Mouse (Mus musculus) kidney, adult 9 months (tissue): ENCODE measurements around the gene 4833420G17Rik.
"Not testable (repeated sequence)": the region's sequence is repeated elsewhere in the genome, so short reads cannot be mapped to it uniquely, and the experiment has no call there.

Source experiments
- DNase-seq: peaks from one replicate; pipeline ENCODE4 v3.0.0; 2022

4833420G17Rik gene

DNA sequence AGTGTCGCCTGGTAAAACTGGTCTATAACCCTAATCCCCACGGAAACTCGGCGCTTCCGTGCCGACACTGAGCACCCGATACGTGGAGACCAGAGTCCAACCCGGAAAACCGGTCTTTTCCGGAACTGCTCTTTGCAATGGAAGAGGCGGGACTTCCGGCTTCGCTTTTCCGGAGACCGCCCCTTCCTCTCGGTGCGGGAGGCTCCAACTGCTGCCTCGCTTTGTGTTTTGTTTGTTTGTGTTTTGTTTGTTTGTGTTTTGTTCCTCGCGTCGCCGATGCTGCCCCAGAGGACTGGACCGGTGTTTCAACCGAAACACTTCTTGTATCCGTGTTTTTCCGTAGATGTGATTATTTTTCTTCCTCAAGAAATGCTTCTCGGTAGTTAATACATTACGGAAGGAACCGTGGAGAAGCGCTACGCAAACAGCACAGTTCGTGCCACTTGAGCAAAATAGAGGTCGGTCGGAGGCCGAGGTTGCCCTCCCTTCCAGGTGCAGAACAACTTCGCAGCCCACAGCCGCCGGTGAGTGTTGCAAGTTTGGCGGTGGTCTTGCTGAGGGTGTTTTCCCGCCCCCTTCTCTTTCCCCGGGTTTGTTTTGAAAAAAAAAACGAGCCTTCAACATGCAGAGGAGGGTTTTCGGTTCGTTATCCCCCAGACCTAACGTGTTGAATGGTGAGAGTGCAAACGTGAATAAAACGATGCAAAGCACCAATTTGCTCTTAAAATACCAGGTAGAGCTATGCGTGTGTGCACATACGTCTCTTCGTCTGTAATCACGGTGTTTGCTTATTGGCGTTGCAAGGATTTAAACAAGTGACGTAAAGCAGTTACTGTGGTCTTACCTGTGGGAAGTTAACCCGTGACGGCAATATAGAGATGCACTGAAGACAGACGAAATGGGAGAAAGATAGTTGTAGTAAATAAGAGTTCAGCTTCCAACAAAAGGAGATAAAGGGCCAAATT is at the start of gene 4833420G17Rik:
4833420G17Rik (plus strand) TSS at position 173 of the 965 bp plus-strand sequence.
- DNase-seq, result peak; percentile 92

DNA sequence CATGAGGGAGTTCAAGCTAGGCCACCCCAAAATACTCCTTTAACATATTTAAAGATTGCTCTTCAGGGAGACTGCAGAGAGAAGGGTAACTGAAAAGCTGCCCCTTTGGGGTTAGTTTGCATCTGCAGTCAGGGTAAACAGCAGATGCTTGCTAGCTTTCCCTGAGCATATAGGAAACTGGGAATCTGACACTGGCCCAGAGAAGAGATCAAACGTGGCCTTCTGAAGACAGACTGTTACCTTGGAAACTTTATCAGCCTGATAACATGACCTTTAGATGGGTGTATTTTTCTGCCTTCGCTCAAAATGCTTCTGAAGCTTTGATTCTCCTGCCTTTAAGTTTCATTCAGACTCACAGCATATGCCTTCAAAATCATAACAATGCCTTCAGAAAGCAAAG is 49.5 kb upstream of the 4833420G17Rik start:
- no peak for DNase-seq

DNA sequence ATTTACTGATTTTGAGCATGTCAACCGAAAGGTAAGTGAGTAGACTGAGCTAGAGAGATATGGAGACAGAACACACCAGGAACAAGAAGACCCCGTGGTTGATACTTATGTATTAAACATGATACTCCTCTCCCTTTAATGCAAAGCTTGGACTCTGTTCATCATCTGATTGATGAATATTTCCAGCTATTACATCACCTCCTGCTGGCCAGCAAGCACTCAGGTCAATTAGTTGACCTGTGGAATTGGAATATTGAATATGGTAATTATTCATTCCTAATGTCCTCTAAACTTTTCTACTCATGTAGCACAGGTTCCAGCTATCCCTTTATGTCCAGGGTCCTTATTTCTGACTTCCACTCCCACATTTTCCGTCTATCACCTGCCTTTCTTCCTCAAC is 44.1 kb upstream of the 4833420G17Rik start:
- DNase-seq, result no peak

DNA sequence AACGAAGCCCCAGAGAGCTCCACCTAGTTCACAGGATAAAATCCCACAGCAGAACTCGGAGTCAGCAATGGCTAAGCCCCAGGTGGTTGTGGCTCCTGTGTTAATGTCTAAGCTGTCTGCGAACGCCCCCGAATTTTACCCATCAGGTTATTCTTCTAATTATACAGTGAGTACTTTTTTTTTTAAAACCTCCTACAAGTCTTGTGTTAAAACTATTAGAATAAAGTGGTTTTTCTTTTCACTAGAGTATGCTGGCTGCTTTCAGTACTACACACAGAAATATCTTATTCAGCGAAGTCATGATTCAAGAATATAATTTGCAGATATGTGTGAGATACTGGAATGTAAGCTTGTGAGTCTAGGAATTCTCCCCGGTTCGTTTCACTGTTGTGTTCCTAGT is 32.4 kb upstream of the 4833420G17Rik start:
- DNase-seq, result peak; percentile 64

DNA sequence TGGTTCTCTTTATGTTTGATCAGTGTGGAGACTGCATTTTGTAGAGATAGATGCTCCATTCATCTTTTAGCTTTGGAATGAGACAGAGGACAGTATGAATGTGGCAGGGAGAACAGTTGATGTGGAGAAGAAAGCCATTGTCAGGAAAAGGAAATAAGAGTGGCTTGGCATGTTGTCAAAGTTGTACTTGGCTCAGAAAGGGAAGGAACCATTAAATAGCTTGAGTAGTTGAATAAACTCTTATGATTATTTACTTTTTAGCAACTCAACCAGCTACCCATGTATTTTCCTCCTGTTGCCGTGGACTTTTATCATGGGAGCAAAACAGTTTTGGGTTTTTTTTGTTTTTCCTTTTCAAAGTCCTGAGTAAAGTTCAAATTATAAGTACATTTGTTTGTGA is 30.5 kb upstream of the 4833420G17Rik start:
- DNase-seq, result peak; percentile 39

DNA sequence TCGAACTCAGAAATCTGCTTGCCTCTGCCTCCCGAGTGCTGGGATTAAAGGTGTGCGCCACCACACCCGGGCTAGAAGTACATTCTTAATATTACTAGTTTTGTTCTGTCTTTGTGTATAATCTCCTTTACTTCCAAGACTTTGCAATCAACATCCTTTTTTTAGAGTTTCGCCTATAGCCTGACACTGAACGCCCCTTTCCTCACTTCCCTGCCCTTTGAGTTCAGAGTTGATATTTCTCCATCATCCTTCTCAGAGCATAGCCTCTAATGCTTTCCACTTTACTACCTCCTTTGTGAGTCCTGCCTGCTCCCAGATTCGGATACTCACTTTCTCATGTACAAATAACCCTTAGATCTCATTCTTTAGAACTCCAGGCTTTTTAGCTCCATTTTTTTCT is 28.2 kb upstream of the 4833420G17Rik start:
- no peak for DNase-seq

DNA sequence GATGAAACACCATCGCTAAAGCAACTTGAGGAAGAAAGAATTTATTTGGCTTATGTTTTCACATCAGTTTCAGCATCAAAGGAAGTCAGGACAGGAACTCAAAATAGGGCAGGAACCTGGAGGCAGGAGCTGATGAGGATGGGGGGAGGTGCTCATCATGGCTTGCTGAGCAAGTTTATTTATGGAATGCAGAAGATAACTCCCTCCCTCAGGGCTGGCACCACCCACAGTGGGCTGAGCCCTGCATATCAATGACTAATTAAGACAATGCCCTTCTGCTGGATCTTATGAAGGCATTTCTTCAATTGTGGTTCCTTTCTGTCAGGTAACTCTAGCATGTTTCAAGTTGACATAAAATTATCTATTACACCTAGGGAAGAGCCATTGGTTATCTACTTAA is 20.3 kb upstream of the 4833420G17Rik start:
- no peak for DNase-seq

DNA sequence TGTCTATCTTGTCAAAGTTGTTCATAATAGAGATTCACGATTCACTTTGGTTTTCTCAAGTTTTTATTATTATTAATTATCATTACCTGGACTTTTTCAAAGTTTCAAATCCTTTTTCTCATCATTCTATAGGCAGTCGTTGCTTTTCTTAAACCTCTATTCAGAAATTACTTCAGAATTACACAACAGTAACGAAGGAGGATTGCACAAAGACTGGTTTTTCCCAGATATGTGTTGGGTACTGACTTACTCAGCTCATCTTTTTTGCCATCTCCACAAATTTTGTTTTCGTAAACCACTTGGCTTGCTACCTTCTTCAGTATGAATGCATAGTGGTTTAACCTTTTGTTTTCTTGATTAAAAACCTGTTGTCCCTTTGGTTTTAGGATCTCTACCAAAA is 9.0 kb upstream of the 4833420G17Rik start:
- DNase-seq, result no peak

DNA sequence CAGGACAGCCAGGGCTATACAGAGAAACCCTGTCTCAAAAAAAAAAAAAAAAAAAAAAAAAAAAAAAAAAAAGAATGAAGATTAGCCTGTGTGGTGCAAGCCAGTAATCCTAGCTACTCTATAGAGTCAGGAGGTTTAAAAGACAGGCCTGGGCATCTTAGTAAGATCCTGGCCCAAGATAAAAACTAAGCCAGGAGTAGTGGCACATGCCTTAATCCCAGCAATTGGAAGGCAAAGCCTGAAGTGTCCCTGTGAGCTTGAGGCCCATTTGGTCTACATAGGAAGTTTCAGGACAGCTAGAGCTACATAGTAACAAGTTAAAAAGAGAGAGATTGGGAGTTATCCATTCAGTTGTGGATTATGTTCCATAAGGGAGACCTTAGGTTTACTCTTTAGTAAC is 7.5 kb upstream of the 4833420G17Rik start:
- no peak for DNase-seq

DNA sequence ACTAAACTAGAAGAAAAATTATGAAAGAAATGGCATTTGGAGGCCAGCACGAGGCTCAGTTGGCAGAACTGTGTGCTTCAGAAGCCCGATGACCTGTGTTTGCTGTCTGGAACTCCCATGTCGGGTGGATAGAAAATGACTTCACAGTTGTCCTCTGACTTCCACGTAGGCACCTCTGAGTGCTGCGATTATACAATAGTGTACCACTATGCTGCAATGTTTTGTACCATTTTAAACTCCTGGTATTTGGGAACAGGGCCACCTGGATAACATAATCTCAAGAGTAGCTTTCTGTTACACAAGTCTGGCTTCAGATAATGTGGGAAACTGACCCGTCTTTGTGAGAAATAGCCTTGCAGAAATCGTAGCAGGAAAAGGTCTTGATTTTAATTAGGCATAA is 6.2 kb upstream of the 4833420G17Rik start:
- no peak for DNase-seq

DNA sequence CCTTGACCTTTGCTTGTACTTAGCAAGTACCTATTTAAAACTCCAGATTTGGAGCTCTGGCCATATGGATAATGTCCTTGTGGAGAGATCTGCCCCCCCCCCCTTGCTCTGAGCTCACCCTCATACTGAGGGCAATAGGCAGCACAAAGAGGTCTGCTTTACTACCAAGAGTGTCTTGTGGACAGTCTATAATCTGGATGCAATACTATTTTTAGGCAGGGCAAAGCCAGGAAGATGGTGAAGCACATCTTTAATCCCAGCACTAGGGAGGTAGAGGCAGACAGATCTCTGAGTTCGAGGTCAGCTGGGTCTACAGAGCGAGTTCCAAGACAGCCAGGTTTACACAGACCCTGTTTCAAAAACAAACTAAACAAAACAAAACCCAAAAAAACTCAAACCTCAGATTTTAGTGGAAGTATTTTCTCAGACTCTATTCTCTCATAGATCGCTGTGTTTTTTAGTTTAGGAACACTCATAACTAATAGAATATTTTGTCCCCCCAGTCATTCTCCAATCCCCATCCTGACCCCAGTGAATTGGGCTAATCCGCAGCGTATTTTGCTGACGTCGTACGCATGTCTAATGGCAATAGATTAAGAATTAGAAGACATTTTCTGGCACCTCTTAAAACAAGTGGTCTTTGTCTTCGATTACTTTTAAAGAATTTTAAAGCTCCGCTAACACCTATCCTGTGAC is 520 bp upstream of the 4833420G17Rik start:
- no peak for DNase-seq

DNA sequence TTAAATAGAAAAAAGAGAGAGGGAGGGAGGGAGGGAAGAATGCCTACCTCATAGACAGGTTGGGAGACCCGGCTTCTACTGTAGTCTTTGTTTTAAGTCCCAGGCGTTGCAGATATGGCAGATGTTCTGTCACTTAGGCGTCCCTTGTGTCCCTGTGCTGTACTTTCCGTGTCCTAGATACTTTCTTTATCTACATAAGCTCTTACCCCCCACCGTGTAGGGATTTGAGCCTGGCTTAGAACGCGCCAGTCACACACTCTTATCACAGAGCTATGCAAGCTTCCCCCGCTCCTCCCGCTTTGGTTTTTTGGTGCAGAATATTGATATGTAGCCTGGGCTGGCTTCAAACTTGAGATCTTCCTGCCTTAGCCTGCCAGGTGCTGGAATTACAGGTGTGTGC is 14.1 kb downstream of the 4833420G17Rik start:
- no peak for DNase-seq

DNA sequence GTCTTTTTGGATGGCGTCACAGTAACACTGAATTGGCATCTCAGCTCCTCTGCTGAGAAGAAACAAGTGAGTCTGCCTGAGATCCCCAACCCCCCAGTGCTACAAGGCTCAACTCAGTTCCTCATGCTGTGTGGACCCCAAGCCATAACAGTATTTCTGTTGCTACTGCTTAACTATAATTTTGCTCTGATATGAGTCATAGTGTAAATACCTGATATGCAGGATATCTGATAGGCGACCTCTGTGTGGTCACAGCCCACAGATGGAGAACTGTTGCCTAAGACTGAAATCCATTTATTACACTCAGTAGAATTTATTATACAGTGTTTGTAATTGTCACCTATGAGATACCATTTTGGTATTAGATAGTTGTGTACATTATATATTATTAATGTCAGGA is 15.2 kb downstream of the 4833420G17Rik start:
- DNase-seq, result no peak

DNA sequence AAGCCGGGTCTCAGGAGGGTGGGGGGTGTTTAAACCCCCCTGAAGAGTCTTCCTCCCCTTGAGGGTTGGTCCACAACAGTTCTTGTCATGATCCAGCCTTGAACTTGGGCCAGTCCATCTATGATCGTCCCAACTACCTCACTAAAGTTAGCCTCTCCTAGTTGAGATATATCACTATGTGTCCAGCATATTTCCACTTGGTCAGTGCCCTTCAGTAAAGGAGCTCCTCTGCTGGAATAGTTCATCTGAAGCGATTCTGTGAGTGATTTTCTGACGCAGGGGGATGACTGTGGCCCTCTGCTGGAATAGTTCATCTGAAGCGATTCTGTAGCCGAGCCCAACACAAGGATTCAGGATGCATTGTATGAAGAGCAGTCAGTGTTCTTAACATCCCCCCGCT is 24.8 kb downstream of the 4833420G17Rik start:
- DNase-seq, result no peak

DNA sequence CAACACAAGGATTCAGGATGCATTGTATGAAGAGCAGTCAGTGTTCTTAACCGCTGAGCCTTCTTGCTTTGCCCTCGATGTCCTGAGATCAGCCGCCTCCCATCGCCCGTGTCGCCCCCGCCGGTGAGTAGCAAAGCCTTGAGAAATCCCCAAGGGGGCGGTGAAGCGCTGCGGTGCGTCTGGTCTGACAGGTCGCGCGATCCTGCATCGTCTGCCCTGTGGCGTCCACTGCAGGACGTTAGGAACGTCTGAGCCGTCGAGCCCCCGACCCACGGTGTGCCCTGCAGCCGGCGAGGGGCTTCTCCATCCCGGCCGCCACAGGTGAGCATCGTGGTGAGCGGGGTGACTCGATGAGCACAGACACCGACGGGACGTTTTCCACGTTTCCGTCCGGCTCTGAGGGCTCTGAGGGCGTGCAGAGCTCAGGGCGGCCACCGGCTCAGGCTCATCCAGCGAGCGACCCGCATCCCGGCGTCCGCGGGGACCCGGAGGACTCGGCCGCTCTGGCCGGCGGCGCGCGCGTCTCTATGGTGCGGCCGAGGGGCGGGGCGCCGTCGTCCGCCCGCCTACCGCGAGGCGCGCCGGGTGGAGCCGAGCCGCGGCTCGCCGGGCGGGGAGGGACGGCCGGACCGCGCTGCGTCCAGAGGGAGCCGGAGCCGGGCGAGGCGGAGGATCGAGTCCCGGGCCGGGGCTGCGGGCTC is 25.5 kb downstream of the 4833420G17Rik start, which contains the start of the genes Tmem267 and 3110070M22Rik:
Tmem267 (plus strand) TSS at position 160 of the 701 bp plus-strand sequence.
3110070M22Rik (minus strand) TSS at position 504 of the 701 bp plus-strand sequence.
- DNase-seq, result peak; percentile 80

DNA sequence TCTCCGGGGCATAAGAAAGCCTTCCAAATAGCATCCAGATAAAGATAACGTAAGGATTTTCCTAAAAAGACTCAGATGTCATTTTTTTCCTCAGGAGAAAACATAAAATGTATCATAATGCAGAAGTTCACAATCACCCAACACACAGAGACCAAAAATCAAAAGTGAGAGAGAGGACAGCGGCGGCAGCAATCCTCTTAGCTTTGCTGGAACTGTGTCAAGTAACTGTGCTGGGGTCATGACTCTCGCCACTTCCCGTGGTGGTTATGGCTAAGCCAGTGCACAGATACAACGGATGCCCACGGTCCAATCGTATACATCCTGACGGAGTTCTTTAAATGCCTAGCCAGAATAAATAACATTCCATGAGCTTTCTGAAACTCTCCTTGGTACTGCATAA is 29.5 kb downstream of the 4833420G17Rik start:
- not testable (repeated sequence) for DNase-seq

DNA sequence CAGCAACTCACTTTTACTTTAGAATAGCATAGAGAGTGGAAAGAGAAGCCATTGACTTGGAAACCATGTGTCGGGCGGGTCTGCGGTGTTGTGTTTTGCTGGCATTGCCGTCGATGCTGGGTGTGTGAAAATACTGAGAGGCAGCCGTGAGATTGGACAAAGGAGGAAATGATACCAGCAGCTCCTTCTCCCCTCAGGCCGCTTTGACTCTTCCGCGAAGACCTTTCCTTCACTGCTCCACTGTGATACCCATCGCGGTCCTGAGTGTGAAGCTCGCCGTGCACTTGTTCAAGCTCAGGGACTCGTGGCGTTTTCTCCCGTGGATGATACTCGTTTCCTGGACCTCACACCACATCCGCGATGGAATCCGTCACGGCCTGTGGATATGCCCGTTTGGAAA is 32.4 kb downstream of the 4833420G17Rik start:
- not testable (repeated sequence) for DNase-seq
